Mouse (Mus musculus) heart, postnatal 4 days (tissue): ENCODE data around the gene Evi2b. TPM values are rescaled to one million over a fixed set of nuclear protein-coding genes. Genes with fewer than 3 reads are reported as not detected.

ENCODE experiments used
- DNase-seq: peaks from one replicate; pipeline ENCODE4 v3.0.0; 2021
- total RNA-seq, 2 experiments: library from RNA; stranded (reverse); gene quantifications; 2 replicates each; pipeline ENCODE4 v1.2.3; 2021

The Evi2b gene
- total RNA-seq, 2 experiments from 2014 or later = 0.38 to 0.68 TPM

DNA sequence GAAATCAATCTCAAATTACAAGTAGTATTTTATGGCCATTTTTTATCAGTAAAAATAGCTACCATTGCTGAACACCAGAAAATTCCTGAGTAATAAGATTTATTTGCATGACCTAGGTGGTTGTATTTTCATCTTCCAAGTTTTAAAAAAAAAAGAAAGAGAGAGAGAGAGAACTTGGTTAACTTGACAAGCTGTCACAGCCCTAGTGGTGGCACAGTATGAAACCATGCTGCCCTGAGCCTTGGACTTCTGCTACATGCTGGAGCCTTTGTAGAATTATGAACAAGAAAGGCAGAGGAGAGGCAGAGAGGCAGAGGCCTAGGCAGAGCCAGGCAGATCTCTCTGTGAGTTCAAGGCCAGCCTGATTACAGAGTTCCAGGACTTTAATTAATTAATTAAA lies 1.6 kb downstream of the Evi2b start:
- DNase-seq = no peak

DNA sequence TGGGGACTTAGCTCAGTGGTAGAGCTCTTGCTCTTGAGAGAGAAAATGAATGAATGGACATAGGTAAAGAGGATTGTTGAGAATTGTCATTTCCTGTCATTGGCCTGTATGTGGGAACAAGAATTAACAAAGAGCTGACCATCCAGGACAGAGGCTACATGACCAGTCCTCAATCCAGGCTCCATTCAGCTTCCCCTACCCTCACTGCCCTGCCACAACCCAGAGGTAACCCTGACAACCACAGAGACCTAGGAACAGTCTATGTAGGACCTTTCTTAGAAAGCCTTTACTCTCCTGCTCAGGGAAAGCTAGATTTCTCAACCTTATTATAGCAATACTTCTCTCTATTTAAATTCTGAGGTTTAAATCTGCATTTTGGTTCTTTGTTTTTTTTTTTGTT lies 2.8 kb downstream of the Evi2b start:
- no peak for DNase-seq

- no peak for DNase-seq
Observed at GRCm38 (mm10) chr11:79519878-79520291, 3.7 kb downstream of the Evi2b start.

DNA sequence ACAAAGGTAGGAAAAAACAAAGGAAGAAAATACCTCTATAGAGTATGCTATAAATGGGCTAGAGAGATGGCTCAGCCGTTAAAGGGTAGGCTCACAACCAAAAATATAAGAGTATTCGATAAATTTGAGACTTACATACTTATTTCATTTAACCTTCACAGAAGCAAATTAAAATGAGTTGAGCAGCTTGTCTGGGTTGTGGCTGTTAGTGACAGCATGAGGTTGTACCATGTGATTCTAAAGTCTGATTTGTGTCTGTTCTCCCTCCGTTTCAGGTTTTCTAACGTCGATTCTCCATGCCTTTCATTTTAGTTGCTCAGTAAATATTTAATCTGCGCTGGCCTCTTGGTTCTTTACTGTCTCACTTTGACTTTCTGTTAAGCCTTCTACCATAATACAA lies 4.3 kb downstream of the Evi2b start:
- DNase-seq = no peak

DNA sequence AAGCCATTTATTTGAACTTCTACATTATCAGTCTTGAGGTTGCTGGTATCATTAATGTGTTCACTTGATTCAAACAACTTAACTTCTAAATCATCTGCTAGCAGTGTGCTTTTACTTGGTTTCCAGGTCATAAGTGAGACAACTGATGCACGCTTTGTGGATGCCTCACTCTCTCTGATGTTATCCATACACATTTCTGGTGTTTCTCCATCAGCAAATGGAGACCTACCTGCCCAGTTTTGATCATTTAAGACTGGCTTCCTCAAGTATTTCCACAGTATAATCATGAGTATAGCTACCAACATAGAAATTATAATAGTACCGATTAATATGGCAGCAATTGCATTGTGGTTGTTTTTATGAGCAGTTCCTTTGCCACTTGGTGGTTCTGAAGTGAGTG lies 7.8 kb downstream of the Evi2b start:
- DNase-seq = no peak

DNA sequence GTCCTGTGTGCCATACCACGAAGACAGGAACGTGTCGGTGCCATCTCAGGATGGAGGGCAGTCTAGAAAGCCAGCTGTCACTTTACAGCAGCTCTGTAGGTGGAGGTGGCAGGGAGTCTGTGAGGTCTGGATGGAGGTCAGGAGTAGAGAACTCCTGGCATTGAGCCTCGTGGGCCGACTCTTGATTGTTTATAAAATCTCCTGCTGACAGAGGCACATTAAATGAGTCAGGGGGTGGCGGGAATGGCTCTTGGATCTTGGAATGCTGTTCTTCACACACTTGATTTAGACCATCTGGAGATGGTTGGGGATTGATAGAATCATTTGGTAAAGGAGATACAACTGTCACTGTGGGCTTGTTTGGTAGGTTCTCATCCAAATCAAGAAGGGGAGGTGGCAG lies 8.2 kb downstream of the Evi2b start:
- DNase-seq = no peak

- DNase-seq = no peak
Observed at GRCm38 (mm10) chr11:79511970-79512369, 11.6 kb downstream of the Evi2b start.

DNA sequence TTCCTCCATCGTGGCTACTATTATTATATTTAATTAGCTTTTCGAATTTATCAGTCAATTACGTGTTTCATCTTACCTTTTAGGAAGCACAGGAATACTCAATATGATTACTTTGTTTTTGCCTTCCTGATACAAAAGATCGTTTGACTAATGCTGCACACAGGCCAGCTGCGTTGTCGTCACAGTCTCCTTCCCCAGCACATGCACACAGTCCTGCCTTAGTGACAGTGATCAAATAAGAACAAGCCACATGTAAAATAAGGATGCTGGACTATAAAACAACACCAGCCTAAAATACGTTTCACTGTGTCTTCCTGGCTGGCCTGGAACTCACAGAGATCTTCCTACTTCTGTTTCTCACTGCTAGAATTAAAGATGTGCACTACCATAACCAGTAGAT lies 19.1 kb downstream of the Evi2b start:
- no peak for DNase-seq

GRCm38 (mm10) chr11:79503845-79504244 lies 19.7 kb downstream of the Evi2b start, which contains the start of gene Omg:
Gene Omg, minus strand, starts transcription at chr11:79504084.
- no peak for DNase-seq

DNA sequence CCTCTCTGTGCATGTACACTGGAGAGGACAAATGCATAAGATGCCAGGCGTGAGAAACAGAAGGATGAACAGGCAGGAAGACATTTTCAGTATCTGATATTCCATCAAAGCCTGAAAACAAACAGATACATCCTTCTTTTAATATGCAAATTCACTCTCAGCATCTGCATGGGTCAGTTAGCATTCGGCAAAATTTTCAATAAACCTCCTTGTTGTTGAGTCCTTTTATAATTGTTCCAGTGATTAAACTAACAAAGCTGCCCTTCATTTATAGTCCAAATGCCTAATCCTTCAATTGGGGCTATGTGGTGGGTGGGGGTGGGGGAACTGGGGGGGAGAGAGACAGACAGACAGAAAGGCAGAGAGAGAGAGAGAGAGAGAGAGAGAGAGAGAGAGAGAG lies 20.6 kb downstream of the Evi2b start:
- no peak for DNase-seq

- DNase-seq = no peak
Observed at GRCm38 (mm10) chr11:79494976-79495800, 28.4 kb downstream of the Evi2b start.

DNA sequence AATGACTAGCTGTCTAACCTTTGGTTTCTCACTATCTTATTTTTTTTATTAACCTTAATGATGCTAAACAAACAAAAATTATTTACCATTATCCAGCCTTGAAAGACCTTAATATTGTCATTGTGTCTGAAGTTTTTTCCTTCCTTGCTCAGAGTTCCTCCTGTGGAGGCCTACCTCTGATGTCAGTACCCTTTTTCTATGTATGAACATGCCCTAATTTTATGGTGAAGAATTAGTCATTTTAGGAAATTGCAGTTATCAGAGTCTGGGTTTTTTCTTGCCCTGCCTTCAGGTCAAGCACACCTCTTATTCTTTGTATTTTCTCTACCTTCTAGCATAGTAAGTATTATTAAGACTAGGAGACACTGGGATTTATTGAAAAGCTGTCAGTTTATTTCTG lies 38.8 kb downstream of the Evi2b start:
- DNase-seq = no peak

- no peak for DNase-seq
Observed at GRCm38 (mm10) chr11:79483876-79484528, 39.6 kb downstream of the Evi2b start.

GRCm38 (mm10) chr11:79483392-79483791 lies 40.2 kb downstream of the Evi2b start:
- DNase-seq = no peak

- DNase-seq = no peak
Observed at GRCm38 (mm10) chr11:79468097-79468496, 55.5 kb downstream of the Evi2b start.

Other genes starting within 250 kb of the Evi2b start
- not detected for gene Gm9964, start 226.9 kb downstream of the Evi2b start, total RNA-seq
- gene Nf1, start 184.1 kb downstream of the Evi2b start, total RNA-seq = 10 to 100 TPM; 43.2 to 44.9 TPM
- not detected for gene Omg, start 19.7 kb downstream of the Evi2b start, total RNA-seq
- gene Evi2, start 6.8 kb upstream of the Evi2b start, total RNA-seq = under 1 TPM in 1 of 2 experiments, not detected in 1; 0.10 TPM
- gene Evi2a, start 6.8 kb upstream of the Evi2b start, total RNA-seq = 1 to 10 TPM; 1.1 to 1.3 TPM
- under 1 TPM; 0.07 to 0.14 TPM for gene Rab11fip4, start 67.5 kb upstream of the Evi2b start, total RNA-seq